Mouse (Mus musculus) Patski (cell line): ENCODE data around the gene Nipsnap3a. TPM values are rescaled to one million over a fixed set of nuclear protein-coding genes. Genes with fewer than 3 reads are reported as not detected.

Experiments
- ATAC-seq: fragments of 100-300 bp; one replicate; pipeline ENCODE4 v1.8.0; 2021
- CTCF ChIA-PET: fragments of 350-600 bp; sonication (Branson Sonifier 250); formaldehyde crosslinking; loops from one replicate; lab custom pipeline; 2022; ENCODE audit warnings: inconsistent platforms; lab: Charles Lee
- POLR2A ChIA-PET: fragments of 350-600 bp; sonication (Branson Sonifier 250); formaldehyde crosslinking; loops from one replicate; lab custom pipeline; 2022; ENCODE audit warnings: antibody characterized with exemption, inconsistent platforms; lab: Charles Lee
- DNase-seq: peaks from one replicate; pipeline ENCODE4 v3.0.0-alpha.2; 2011; ENCODE audit warnings: low read depth, low spot score
- H3K27me3 ChIP-seq: fragments of 371-371 bp; one replicate; pipeline ENCODE4 v1.5.1; 2021
- CTCF ChIP-seq: fragments of 100-300 bp; IDR thresholded peaks from one replicate; pipeline ENCODE4 v1.5.1; 2021
- in situ Hi-C: fragments of 300-500 bp; cut with MboI; formaldehyde crosslinking; loops from 3 replicates; pipeline ENCODE4 v1.11.1; 2018; ENCODE audit warnings: low pct_unique_long_range_greater_than_20kb, mixed read lengths
- polyA plus RNA-seq: library from polyadenylated mRNA; unstranded; gene quantifications from one replicate; pipeline ENCODE4 v1.2.3, GENCODE M21; 2021

Nipsnap3a gene
- polyA plus RNA-seq, 1 experiment from 2014 or later, result not detected

DNA sequence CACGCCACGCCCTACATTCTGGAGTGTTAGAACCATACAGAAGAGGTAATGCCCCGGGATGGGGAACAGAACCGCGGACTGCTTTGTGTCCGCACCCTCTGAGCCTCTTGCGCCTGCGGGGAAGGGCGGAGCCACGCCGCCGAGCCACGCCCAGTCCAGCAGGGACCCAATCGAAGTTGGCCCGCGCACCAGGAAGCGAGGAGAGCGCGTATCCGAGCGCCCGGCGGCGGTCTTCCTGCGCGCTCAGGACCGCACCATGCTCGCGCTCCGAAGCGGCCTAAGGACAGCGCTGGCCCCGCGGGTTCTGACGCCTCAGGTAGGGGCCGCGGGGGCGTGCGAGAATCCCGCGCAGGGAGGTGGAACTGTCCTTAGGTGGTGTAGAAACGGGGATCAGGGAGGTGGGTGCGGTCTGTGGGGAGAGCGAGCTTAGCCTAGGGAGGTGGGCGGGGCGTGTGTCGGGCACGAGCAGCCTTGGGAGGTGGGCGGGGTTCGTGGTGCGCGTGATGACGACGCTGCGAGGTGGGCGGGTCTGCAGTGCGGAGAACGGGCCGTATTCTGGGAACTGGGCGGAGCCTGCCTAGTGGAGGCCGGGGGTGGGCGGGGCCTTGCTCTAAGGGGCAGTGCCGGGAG is 22.8 kb downstream of the Nipsnap3a start, which contains the start of gene Nipsnap3b:
TSS of gene Nipsnap3b (plus strand) at position 149 of the 630 bp plus-strand sequence.
- in situ Hi-C loops, result loop anchor here (25.0 kb wide), 1 partner anchor 550 kb away; no protein-coding TSS in a partner anchor
- POLR2A ChIA-PET, result no interaction called here
- H3K27me3 ChIP-seq, result peaks cover 6% of the 10 kb centered on the region
- ATAC-seq, result peak; percentile 98
- peak; percentile 70 for DNase-seq
- CTCF ChIA-PET, result interaction anchor here (1.5 kb wide), 1 partner anchor 12 kb away, joined by 5 read pairs; no protein-coding TSS in a partner anchor
- TF ChIP-seq CTCF, result no peak

DNA sequence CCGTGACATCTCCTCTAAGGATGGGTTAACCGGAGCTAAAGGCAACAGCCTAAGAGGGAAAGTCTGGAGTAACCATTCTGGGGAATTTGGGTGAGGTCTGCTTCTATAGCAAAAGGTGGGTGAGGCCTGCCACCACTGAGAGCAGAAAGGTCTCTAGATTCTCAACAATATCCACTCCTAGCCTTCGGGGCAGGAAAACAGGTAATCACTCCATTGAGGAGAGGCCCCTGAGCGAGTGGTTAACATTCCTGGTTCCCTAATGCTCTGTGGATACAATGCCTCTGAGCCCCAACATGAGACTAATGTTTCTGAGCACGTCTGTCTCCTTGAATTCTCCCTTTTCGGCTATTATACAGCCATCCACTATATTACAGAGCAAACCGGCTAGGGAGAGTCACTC is 25.3 kb downstream of the Nipsnap3a start:
- in situ Hi-C loops, result loop anchor here (25.0 kb wide), 1 partner anchor 552 kb away; no protein-coding TSS in a partner anchor
- no peaks in the 10 kb centered on the region for H3K27me3 ChIP-seq
- DNase-seq (no peak), ATAC-seq (no peak)
- ChIA-PET POLR2A (no interaction called here), CTCF (no interaction called here)
- TF ChIP-seq CTCF, result no peak

DNA sequence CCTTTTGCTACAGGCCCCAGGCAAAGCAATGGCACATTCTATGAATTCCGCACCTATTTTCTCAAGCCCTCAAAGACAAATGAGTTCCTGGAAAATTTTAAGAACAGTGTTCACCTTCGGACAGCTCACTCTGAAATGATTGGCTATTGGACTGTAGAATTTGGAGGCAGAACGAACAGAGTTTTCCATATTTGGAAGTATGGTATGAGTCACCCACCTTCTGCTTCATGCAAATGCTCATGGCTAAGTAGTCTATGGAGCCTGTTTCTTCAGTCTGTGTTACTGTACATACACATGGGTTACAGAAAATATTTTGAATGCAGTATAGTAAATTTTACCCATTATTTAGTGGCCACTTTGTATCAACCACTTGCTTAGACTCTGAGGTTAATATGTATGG is 26.0 kb downstream of the Nipsnap3a start:
- CTCF ChIA-PET, result no interaction called here

GRCm38 (mm10) chr4:53018392-53018791 is 29.3 kb downstream of the Nipsnap3a start:
- no peak for TF ChIP-seq CTCF
- ChIA-PET CTCF (no interaction called here), POLR2A (no interaction called here)
- no peak for DNase-seq
- H3K27me3 ChIP-seq, result no peaks in the 10 kb centered on the region
- no peak for ATAC-seq
- in situ Hi-C loops, result loop anchor here (25.0 kb wide), 1 partner anchor 556 kb away; no protein-coding TSS in a partner anchor

More for the DNA sequence above, 26.0 kb downstream of the Nipsnap3a start:
- TF ChIP-seq CTCF, result no peak
- POLR2A ChIA-PET, result no interaction called here
- DNase-seq (no peak), ATAC-seq (no peak)
- no peaks in the 10 kb centered on the region for H3K27me3 ChIP-seq
- in situ Hi-C loops, result loop anchor here (25.0 kb wide), 1 partner anchor 553 kb away; no protein-coding TSS in a partner anchor

GRCm38 (mm10) chr4:53023189-53023925 is 34.3 kb downstream of the Nipsnap3a start:
- POLR2A ChIA-PET, result no interaction called here
- in situ Hi-C loops, result loop anchor here (25.0 kb wide), 1 partner anchor 561 kb away; no protein-coding TSS in a partner anchor
- DNase-seq (no peak), ATAC-seq (no peak)
- no peaks in the 10 kb centered on the region for H3K27me3 ChIP-seq
- CTCF ChIA-PET, result no interaction called here
- no peak for TF ChIP-seq CTCF

- in situ Hi-C loops, result loop anchor here (25.0 kb wide), 1 partner anchor 562 kb away; no protein-coding TSS in a partner anchor
- POLR2A ChIA-PET, result no interaction called here
- ATAC-seq (no peak), DNase-seq (no peak)
- H3K27me3 ChIP-seq, result no peaks in the 10 kb centered on the region
- no peak for TF ChIP-seq CTCF
- CTCF ChIA-PET, result no interaction called here
These were observed 35.3 kb downstream of the Nipsnap3a start for GRCm38 (mm10) chr4:53024397-53024796.

DNA sequence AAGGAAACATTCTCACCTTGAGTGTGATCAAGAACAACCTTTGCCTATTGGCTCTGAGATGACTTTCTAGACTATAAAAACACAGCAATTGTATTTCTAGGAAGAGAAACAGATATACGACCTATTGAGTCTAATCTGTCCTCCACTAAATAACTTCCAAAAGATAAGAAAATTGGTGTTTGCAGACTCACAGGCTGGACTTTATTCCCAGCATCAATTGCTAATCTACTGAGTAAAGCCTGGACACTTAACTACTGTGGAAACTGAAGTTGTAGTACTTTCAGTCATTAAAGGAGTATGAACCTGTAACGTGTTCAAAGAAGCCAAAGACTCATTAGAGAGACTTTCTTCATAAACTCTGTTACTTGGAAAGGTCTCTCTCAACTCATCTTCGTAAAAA is 38.7 kb downstream of the Nipsnap3a start:
- H3K27me3 ChIP-seq, result no peaks in the 10 kb centered on the region
- TF ChIP-seq CTCF, result no peak
- DNase-seq, result no peak
- in situ Hi-C loops, result no loop called here
- no peak for ATAC-seq
- POLR2A ChIA-PET, result interaction anchor here (0.6 kb wide), 1 partner anchor 8 kb away, joined by 3 read pairs; no protein-coding TSS in a partner anchor
- CTCF ChIA-PET, result no interaction called here

DNA sequence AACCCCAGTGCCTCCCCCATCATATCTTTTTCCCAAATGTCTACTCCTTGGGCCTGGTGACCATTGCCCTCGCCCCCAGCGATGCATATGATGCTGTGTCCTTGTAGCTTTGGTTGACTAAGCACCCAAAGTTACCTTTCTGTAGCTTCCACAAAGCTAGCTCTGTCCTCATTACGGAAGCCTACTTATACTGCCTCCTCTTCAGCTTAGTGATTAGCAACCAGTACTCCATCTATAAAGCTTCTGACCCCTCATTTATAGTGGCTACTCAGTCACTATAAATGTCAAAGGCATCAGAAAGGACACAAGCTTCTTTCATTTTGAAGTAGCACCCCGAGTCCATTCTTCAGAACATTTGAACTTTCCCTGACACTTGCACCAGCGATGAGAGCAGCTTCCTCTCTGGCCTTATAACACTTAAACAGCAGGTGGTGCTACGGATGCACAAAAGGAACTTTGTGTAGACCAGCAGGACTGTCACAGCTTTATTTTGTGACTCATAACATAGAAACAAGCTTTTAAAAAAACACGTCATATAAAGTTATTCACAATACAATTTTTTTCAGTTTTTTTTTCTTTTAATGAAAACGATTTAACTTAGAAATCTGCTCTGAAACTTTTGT is 41.4 kb downstream of the Nipsnap3a start:
- TF ChIP-seq CTCF, result peak; percentile 16
- POLR2A ChIA-PET, result no interaction called here
- ATAC-seq (no peak), DNase-seq (no peak)
- CTCF ChIA-PET, result no interaction called here
- no peaks in the 10 kb centered on the region for H3K27me3 ChIP-seq
- in situ Hi-C loops, result loop anchor here (5.0 kb wide), 1 partner anchor 52 kb away; no protein-coding TSS in a partner anchor

DNA sequence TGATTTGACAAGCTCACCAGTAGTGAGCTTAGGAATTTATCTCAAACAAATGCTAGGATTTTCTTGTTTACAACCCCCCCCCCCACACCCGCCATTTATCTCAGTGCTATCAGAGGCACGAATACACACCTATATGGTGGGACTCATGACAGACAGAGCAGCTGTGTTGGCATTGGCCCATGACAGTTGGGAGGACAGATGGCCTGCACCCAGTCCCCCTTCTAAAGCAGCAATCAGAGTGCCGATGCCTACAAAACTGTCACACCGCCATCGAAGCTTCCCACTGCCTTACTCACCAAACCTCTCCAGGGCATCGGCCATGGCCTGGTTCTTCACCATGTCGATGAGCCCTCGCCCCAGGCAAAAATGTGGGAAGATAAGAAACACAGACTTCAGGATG is 54.7 kb downstream of the Nipsnap3a start:
- no peak for TF ChIP-seq CTCF
- in situ Hi-C loops, result no loop called here
- no peaks in the 10 kb centered on the region for H3K27me3 ChIP-seq
- ATAC-seq (no peak), DNase-seq (no peak)
- POLR2A ChIA-PET, result no interaction called here
- CTCF ChIA-PET, result no interaction called here

GRCm38 (mm10) chr4:53045807-53046206 is 56.7 kb downstream of the Nipsnap3a start:
- H3K27me3 ChIP-seq, result no peaks in the 10 kb centered on the region
- ATAC-seq (peak; percentile 17), DNase-seq (no peak)
- ChIA-PET POLR2A (no interaction called here), CTCF (no interaction called here)
- TF ChIP-seq CTCF, result no peak
- in situ Hi-C loops, result no loop called here
